Mouse (Mus musculus) megakaryocyte, adult 5-6 weeks (primary cell): Measurements from ENCODE around the gene Amotl1. TPM values are rescaled to one million over a fixed set of nuclear protein-coding genes. Genes with fewer than 3 reads are reported as not detected.

Experiments used
- ATAC-seq: 2 replicates; pipeline ENCODE4 v1.8.0; 2016; ENCODE audit warnings: mild to moderate bottlenecking, inconsistent platforms; ENCODE audit not compliant: poor library complexity, severe bottlenecking
- total RNA-seq, 2 experiments: library from RNA; stranded (forward) in 1 of 2; stranded (reverse) in 1 of 2; fragments of 153-499, 151-499 nt in 1 of 2; fragments of 221-1000, 200-1000 nt in 1 of 2; gene quantifications; 2 replicates each; pipeline versions ENCODE4 v1.2.3 to v1.2.4; 2015 to 2017

The Amotl1 gene
- total RNA-seq, 2 experiments from 2014 or later, result not detected

- ATAC-seq, result no peak
These were observed 84.9 kb downstream of the Amotl1 start for GRCm38 (mm10) chr9:14559996-14560395.

GRCm38 (mm10) chr9:14559430-14559829 lies 85.4 kb downstream of the Amotl1 start:
- ATAC-seq, result no peak

- ATAC-seq, result no peak
These were observed 86.5 kb downstream of the Amotl1 start for GRCm38 (mm10) chr9:14558332-14558731.

GRCm38 (mm10) chr9:14548366-14548761 lies 96.5 kb downstream of the Amotl1 start:
- no peak for ATAC-seq

- ATAC-seq, result no peak
These were observed 97.1 kb downstream of the Amotl1 start for GRCm38 (mm10) chr9:14547584-14548365.

DNA sequence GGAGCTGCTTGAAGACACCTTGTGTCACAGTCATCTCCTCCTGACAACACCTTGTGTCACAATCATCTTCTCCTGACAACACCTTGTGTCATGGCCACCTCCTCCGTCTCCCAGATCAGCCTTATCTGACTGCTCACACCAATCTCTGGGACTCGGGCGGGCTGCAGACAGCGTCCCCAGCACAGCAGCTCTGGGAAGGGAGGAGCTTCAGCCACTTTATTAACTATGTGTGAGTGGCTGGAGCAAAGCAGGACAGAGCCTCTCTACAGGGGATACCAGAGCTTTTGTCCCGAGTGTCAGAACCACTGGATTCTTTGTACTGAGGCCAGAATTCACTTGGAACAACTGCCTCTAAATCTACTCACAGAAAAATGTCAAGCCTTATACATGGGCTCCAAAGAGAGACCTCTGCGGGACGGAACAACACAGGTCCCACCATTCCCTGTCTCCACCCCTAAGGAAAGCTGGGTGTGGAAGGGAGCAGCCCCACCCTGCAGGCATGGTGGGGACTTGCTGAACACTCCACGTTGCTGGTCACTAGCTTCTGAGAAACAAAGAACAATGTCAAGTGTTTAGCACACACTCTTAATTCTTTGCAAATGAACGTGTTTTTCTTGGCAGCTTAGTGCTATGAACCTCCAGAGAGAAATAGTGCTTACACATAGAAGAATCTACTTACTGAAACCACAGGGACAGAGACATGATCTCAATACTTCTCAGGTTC lies 100.7 kb downstream of the Amotl1 start:
- ATAC-seq, result no peak

DNA sequence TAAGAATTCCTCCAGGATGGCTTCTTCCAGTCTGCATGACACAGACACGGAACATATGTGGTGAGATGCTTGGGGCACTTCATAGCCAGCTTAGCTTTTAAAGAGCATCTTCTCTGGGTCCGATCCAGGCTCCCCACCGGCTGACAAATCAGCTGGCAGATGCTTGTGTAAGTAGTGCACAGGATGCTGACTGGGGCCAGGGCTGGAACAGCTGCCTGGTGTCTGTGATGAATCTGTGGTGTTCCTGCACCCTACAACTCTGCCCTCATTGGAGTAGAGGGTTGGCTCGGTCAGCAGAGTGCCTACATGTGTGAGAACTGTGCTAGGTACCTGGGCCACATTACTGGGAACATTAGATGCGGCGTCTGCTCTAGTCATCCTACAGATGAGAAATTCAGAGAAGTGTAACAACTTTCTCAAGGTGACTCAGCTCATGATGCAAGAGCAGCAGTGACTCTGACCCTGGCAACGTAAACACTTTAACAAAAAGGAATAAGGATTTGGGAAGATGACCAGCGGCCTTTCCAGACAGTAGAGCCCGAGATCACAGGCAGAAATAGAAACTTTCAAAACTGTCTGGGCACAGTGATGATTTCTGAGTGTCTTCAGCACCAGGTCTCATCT lies 109.9 kb downstream of the Amotl1 start:
- ATAC-seq, result no peak

- no peak for ATAC-seq
These were observed 111.2 kb downstream of the Amotl1 start for GRCm38 (mm10) chr9:14533659-14534058.

GRCm38 (mm10) chr9:14532283-14532682 lies 112.6 kb downstream of the Amotl1 start:
- ATAC-seq, result no peak

- ATAC-seq, result no peak
These were observed 114.9 kb downstream of the Amotl1 start for GRCm38 (mm10) chr9:14530004-14530403.

DNA sequence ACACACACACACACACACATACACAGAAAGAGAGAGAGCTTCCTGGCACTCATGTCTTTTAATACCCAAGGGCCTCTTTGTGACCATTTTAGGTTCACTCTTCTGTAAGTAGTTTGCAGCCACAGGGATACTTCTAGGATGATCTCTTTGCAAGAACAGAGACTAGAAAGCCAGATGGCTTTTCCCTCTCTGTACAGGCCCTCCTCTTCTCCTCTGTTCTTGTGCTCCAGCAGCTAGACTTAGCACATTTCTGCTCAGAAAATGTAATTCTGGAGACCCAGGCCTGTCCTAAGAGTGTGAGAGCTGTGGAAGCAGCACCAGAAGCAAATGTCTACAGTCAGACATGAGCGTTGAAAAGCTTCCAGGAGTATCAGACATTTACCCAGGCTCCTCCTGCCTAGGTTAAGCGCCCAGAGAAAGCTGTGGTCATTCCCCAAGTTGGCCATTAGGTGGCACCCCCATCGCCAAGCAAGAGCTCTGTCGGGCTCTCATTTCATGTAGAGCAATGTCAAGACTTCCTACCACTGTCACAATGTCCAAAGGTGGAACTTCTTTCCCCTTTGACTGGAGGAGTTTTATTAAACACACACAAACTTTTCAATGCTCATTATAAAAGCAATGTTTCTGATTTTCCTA lies 121.3 kb downstream of the Amotl1 start:
- peak; percentile 94 for ATAC-seq

GRCm38 (mm10) chr9:14521695-14522094 lies 123.2 kb downstream of the Amotl1 start:
- no peak for ATAC-seq

- ATAC-seq, result no peak
These were observed 123.7 kb downstream of the Amotl1 start for GRCm38 (mm10) chr9:14520971-14521670.

GRCm38 (mm10) chr9:14518105-14518504 lies 126.8 kb downstream of the Amotl1 start:
- ATAC-seq, result no peak

GRCm38 (mm10) chr9:14517296-14517695 lies 127.6 kb downstream of the Amotl1 start:
- ATAC-seq, result no peak

DNA sequence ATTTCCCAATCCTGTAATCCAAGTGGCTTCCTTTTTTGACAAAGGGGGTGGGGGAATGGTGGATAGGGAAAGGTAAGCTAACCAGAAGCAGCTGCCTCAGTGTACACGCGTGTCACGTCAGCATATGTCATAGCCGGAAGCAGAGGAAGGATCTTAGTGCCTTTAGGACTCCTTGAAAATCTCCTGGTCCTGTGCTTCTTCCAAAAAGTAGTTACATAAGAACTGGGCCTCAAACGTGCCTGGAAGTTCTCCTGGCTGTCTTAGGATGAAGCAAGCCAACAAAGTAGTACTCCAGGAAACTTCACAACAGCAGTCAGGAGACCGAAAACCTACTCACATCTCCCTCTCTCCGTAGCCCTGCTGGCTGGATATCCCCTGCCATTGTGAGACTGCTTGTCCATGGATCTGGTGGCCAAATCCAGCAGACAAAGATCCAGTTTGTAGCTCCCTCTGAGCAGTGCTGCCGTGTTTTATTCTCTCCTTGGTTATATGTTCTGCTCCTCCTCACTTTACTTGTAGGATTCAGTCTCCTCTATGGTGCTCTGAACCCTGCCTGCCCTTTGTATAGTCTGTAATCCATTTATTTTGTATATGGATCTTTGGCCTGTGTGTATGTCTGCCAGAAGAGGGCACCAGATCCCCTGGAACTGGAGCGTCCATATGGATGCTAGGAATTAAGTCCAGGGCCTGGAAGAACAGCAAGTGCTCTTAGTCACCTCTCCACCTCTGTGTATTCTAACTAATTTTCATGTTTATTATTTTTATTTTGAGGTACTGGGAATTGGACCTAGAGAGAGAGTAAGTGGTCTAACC lies 132.0 kb downstream of the Amotl1 start:
- no peak for ATAC-seq

DNA sequence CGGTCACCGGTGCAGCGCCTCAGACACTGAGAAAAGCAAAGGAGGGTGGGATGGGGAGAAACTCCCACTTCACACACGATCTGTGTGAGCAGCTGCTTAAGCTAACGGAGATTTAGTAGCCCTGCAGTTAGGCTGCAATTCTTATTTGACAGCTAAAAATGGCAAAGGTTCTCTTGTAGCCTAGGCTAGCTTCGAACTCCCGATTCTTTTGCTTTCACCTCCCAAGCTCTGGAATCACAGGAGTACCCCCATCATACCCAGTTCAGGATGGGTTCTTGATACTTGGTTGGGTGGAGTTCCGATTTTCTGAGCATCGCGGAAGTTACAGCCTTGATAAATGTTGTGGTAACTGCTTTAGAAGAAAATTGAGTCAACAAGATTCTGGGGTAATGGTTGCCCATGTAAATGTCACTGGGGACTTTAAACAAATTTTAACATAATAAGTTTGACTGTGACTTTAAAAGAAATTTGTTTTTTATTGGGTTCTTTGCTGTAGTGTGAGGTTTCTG lies 143.9 kb downstream of the Amotl1 start:
- no peak for ATAC-seq

GRCm38 (mm10) chr9:14500023-14500915 lies 144.6 kb downstream of the Amotl1 start, which contains the start of the genes Kdm4d and Cwc15:
TSS of gene Kdm4d (minus strand) at chr9:14500482.
TSS of gene Cwc15 (plus strand) at chr9:14500617.
- ATAC-seq, result peak; percentile 91
